9 mouse cellular contexts compared by ENCODE assay signal in genomic region chr10:128362568-128362967, GRCm38 (mm10). TPM values are rescaled to one million over a fixed set of nuclear protein-coding genes. Genes with fewer than 3 reads are reported as not detected.
DNase-seq lines count a peak whose midpoint lies in the region; ATAC-seq and TF ChIP-seq lines count a peak whose summit lies in the region.
"Had no signal": no experiment of that assay in that cellular context is flagged by ENCODE, and none has a peak within 500 bp of the region (broad histone marks: within the 10 kb centered on the region; RNA-seq: fewer than 3 reads in every experiment).

No protein-coding gene starts in this region.

- TF ChIP-seq CTCF in G1E (IDR thresholded peaks at IDR 0.05; ENCODE audit: low read depth, low read length), result 0 out of 2 replicates have a peak, but pooled peaks have one; percentile 16
- TF ChIP-seq CTCF in heart, postnatal 0 days (IDR thresholded peaks at IDR 0.05; ENCODE audit: low read depth), result peak; percentile 46

- DNase-seq in hindbrain, embryonic 10.5 days (ENCODE audit: low spot score), result peak; percentile 23
- DNase-seq in 416B (ENCODE audit: low read depth) (peak; percentile 68), G1E (ENCODE audit: low spot score) (no peak)
- peak; percentile 27 for DNase-seq in heart, postnatal 0 days (ENCODE audit: low spot score)
- DNase-seq in naive thymus-derived CD4-positive, alpha-beta T cell, adult 2 months (ENCODE audit: low read depth), result peak; percentile 40
- no peak for DNase-seq in layer of hippocampus, adult 9-10 months (ENCODE audit: low spot score)
- DNase-seq in urinary bladder, adult 2 months (ENCODE audit: low spot score), result no peak

- 53% methylated on average over 3 of the region's 3 CpGs for WGBS in hindbrain, embryonic 10.5 days
- WGBS in hindbrain, embryonic 12.5 days, result 53% methylated on average over 3 of the region's 3 CpGs
- 45% methylated on average over 3 of the region's 3 CpGs for WGBS in heart, postnatal 0 days

- TF ChIP-seq EP300 in heart, postnatal 0 days (IDR thresholded peaks at IDR 0.05; ENCODE audit: low read depth), result no peak

- H3K9me3 ChIP-seq in hindbrain, embryonic 10.5 days, result no peaks in the 10 kb centered on the region
- no peaks in the 10 kb centered on the region for H3K9me3 ChIP-seq in hindbrain, embryonic 12.5 days (replicated peaks)
- H3K9me3 ChIP-seq in G1E (replicated peaks), result no peaks in the 10 kb centered on the region
- H3K9me3 ChIP-seq in heart, postnatal 0 days (replicated peaks; ENCODE audit: control insufficient read depth, low read length), result no peaks in the 10 kb centered on the region

- H3K4me3 ChIP-seq in hindbrain, embryonic 10.5 days, result no peak overlapping the region
- H3K4me3 ChIP-seq in hindbrain, embryonic 12.5 days, result no peak overlapping the region
- H3K4me3 ChIP-seq in G1E (ENCODE audit: low read depth, low read length), result no peak overlapping the region
- H3K4me3 ChIP-seq in heart, postnatal 0 days (ENCODE audit: low read depth, low read length), result no peak overlapping the region

- H3K36me3 ChIP-seq in hindbrain, embryonic 10.5 days, result peaks cover 81% of the 10 kb centered on the region
- peaks cover 69% of the 10 kb centered on the region for H3K36me3 ChIP-seq in hindbrain, embryonic 12.5 days
- peaks cover 85% of the 10 kb centered on the region for H3K36me3 ChIP-seq in G1E (replicated peaks)
- peaks cover 69% of the 10 kb centered on the region for H3K36me3 ChIP-seq in heart, postnatal 0 days (replicated peaks; ENCODE audit: control insufficient read depth, insufficient read depth, low read length)

- no peaks in the 10 kb centered on the region for H3K27me3 ChIP-seq in hindbrain, embryonic 10.5 days (ENCODE audit: insufficient read depth, poor library complexity, severe bottlenecking)
- H3K27me3 ChIP-seq in hindbrain, embryonic 12.5 days, result no peaks in the 10 kb centered on the region
- H3K27me3 ChIP-seq in G1E (ENCODE audit: insufficient read depth, low read length), result no peaks in the 10 kb centered on the region
- no peaks in the 10 kb centered on the region for H3K27me3 ChIP-seq in heart, postnatal 0 days (ENCODE audit: control insufficient read depth, insufficient read depth, low read length)

- H3K4me2 ChIP-seq in hindbrain, embryonic 12.5 days (replicated peaks), result no peak overlapping the region
- H3K4me2 ChIP-seq in heart, postnatal 0 days (ENCODE audit: low read depth, low read length), result no peak overlapping the region

- no peak overlapping the region for H3K27ac ChIP-seq in hindbrain, embryonic 10.5 days
- H3K27ac ChIP-seq in hindbrain, embryonic 12.5 days, result no peak overlapping the region
- peak overlapping the region; percentile 65 for H3K27ac ChIP-seq in heart, postnatal 0 days (ENCODE audit: low read depth)

- no peak for ATAC-seq in hindbrain, embryonic 12.5 days (ENCODE audit: low FRiP score)
- ATAC-seq in G1E (ENCODE audit: extremely low read depth, insufficient number of reproducible peaks, low FRiP score, poor library complexity, severe bottlenecking), result no peak
- ATAC-seq in heart, postnatal 0 days (ENCODE audit: insufficient read depth, low read depth), result no peak

- H3K9ac ChIP-seq in hindbrain, embryonic 12.5 days, result no peak overlapping the region
- no peak overlapping the region for H3K9ac ChIP-seq in heart, postnatal 0 days (replicated peaks; ENCODE audit: low read depth, low read length)

- H3K4me1 ChIP-seq in hindbrain, embryonic 10.5 days (replicated peaks), result peaks cover 2% of the 10 kb centered on the region
- peaks cover 3% of the 10 kb centered on the region for H3K4me1 ChIP-seq in hindbrain, embryonic 12.5 days
- H3K4me1 ChIP-seq in G1E (ENCODE audit: insufficient read depth, low read depth, low read length), result peaks cover 19% of the 10 kb centered on the region
- H3K4me1 ChIP-seq in heart, postnatal 0 days (ENCODE audit: control insufficient read depth, insufficient read depth), result 0 out of 2 replicates have a peak, but pooled peaks cover 2% of the 10 kb centered on the region

RNA-seq across cellular contexts. Expression of gene Coq10a, which starts 6.2 kb away (rescaled TPM):
- 14.5 and 21.6 TPM in 2 replicates for polyA plus RNA-seq in hindbrain, embryonic 10.5 days (2016; fragmentation: Nextera tagmentation; extraction: Ambion mirVana)
- 31.7 and 32.8 TPM in 2 replicates for polyA plus RNA-seq in hindbrain, embryonic 12.5 days (2016; fragmentation: Nextera tagmentation; extraction: Ambion mirVana)
- total RNA-seq in G1E (2014; fragmentation: Nextera tagmentation), result 28.8 and 29.8 TPM in 2 replicates
- total RNA-seq in G1E (2017), result 24.9 and 27.4 TPM in 2 replicates
- polyA plus RNA-seq in G1E (2012), result 7.3 and 8.7 TPM in 2 replicates
- 35.2 and 36.9 TPM in 2 replicates for total RNA-seq in heart, postnatal 0 days (2014; rRNA removed; ENCODE audit: low replicate concordance)
- 52.9 and 61.2 TPM in 2 replicates for polyA plus RNA-seq in heart, postnatal 0 days (2015; fragmentation: Nextera tagmentation; extraction: Ambion mirVana)
- 63.6 and 66.9 TPM in 2 replicates for polyA plus RNA-seq in urinary bladder, adult 2 months (2012; rRNA removed)

RNA-seq across cellular contexts. Expression of gene Ankrd52, which starts 14.3 kb away (rescaled TPM):
- 9.6 and 10.3 TPM in 2 replicates for polyA plus RNA-seq in hindbrain, embryonic 10.5 days (2016; fragmentation: Nextera tagmentation; extraction: Ambion mirVana)
- polyA plus RNA-seq in hindbrain, embryonic 12.5 days (2016; fragmentation: Nextera tagmentation; extraction: Ambion mirVana), result 13.6 and 13.7 TPM in 2 replicates
- total RNA-seq in G1E (2014; fragmentation: Nextera tagmentation) (72.9 and 80.4 TPM in 2 replicates), G1E (2017) (5.9 and 6.6 TPM in 2 replicates)
- 68.3 and 75.9 TPM in 2 replicates for polyA plus RNA-seq in G1E (2012)
- 14.3 and 17.6 TPM in 2 replicates for total RNA-seq in heart, postnatal 0 days (2014; rRNA removed; ENCODE audit: low replicate concordance)
- 4.2 and 4.5 TPM in 2 replicates for polyA plus RNA-seq in heart, postnatal 0 days (2015; fragmentation: Nextera tagmentation; extraction: Ambion mirVana)
- 19.9 and 26.5 TPM in 2 replicates for polyA plus RNA-seq in urinary bladder, adult 2 months (2012; rRNA removed)

RNA-seq across cellular contexts. Expression of gene Cs, which starts 25.0 kb away (rescaled TPM):
- polyA plus RNA-seq in hindbrain, embryonic 10.5 days (2016; fragmentation: Nextera tagmentation; extraction: Ambion mirVana), result 231 and 232 TPM in 2 replicates
- 207 and 208 TPM in 2 replicates for polyA plus RNA-seq in hindbrain, embryonic 12.5 days (2016; fragmentation: Nextera tagmentation; extraction: Ambion mirVana)
- total RNA-seq in G1E (2014; fragmentation: Nextera tagmentation) (323 and 337 TPM in 2 replicates), G1E (2017) (175 and 181 TPM in 2 replicates)
- polyA plus RNA-seq in G1E (2012), result 21.6 and 56.6 TPM in 2 replicates
- 796 and 830 TPM in 2 replicates for total RNA-seq in heart, postnatal 0 days (2014; rRNA removed; ENCODE audit: low replicate concordance)
- 590 and 625 TPM in 2 replicates for polyA plus RNA-seq in heart, postnatal 0 days (2015; fragmentation: Nextera tagmentation; extraction: Ambion mirVana)
- 138 and 150 TPM in 2 replicates for polyA plus RNA-seq in urinary bladder, adult 2 months (2012; rRNA removed)

RNA-seq across cellular contexts. Expression of gene Slc39a5, which starts 38.5 kb away (rescaled TPM):
- 0.55 TPM in 1 of 2 replicates, not detected in the other for polyA plus RNA-seq in hindbrain, embryonic 10.5 days (2016; fragmentation: Nextera tagmentation; extraction: Ambion mirVana)
- polyA plus RNA-seq in hindbrain, embryonic 12.5 days (2016; fragmentation: Nextera tagmentation; extraction: Ambion mirVana), result 0.43 TPM in 1 of 2 replicates, not detected in the other
- total RNA-seq in G1E (2014; fragmentation: Nextera tagmentation) (not detected in 2 replicates), G1E (2017) (not detected in 2 replicates)
- polyA plus RNA-seq in G1E (2012), result not detected in 2 replicates
- not detected in 2 replicates for total RNA-seq in heart, postnatal 0 days (2014; rRNA removed; ENCODE audit: low replicate concordance)
- polyA plus RNA-seq in heart, postnatal 0 days (2015; fragmentation: Nextera tagmentation; extraction: Ambion mirVana), result not detected in 2 replicates
- not detected in 2 replicates for polyA plus RNA-seq in urinary bladder, adult 2 months (2012; rRNA removed)
- total RNA-seq: left cerebral cortex, adult 18-20 months had no signal

RNA-seq across cellular contexts. Expression of gene Cnpy2, which starts 40.3 kb away (rescaled TPM):
- 252 and 259 TPM in 2 replicates for polyA plus RNA-seq in hindbrain, embryonic 10.5 days (2016; fragmentation: Nextera tagmentation; extraction: Ambion mirVana)
- polyA plus RNA-seq in hindbrain, embryonic 12.5 days (2016; fragmentation: Nextera tagmentation; extraction: Ambion mirVana), result 242 and 244 TPM in 2 replicates
- total RNA-seq in G1E (2014; fragmentation: Nextera tagmentation) (57.9 and 91.2 TPM in 2 replicates), G1E (2017) (74.0 and 77.3 TPM in 2 replicates)
- polyA plus RNA-seq in G1E (2012), result 60.5 and 74.4 TPM in 2 replicates
- 24.7 and 49.9 TPM in 2 replicates for total RNA-seq in heart, postnatal 0 days (2014; rRNA removed; ENCODE audit: low replicate concordance)
- polyA plus RNA-seq in heart, postnatal 0 days (2015; fragmentation: Nextera tagmentation; extraction: Ambion mirVana), result 170 and 190 TPM in 2 replicates
- polyA plus RNA-seq in urinary bladder, adult 2 months (2012; rRNA removed), result 118 and 124 TPM in 2 replicates

Comparison
In these comparisons a context has a peak if more than half of its experiments do, and no peak if none do; other contexts are left out.
1. DNase-seq: peak in hindbrain, embryonic 10.5 days (single experiment), 416B (single experiment), heart, postnatal 0 days (single experiment) and naive thymus-derived CD4-positive, alpha-beta T cell, adult 2 months (single experiment); none in G1E (single experiment), layer of hippocampus, adult 9-10 months (single experiment) and urinary bladder, adult 2 months (single experiment).